Mouse (Mus musculus) cerebellum, adult 8-10 months (tissue): ENCODE data around the gene 1700016C15Rik.
A peak's percentile ranks its signal among the peaks of the same experiment; 100 is the strongest.

Experiments
- DNase-seq: peaks from one replicate; pipeline ENCODE4 v3.0.0; 2022

The 1700016C15Rik gene

DNA sequence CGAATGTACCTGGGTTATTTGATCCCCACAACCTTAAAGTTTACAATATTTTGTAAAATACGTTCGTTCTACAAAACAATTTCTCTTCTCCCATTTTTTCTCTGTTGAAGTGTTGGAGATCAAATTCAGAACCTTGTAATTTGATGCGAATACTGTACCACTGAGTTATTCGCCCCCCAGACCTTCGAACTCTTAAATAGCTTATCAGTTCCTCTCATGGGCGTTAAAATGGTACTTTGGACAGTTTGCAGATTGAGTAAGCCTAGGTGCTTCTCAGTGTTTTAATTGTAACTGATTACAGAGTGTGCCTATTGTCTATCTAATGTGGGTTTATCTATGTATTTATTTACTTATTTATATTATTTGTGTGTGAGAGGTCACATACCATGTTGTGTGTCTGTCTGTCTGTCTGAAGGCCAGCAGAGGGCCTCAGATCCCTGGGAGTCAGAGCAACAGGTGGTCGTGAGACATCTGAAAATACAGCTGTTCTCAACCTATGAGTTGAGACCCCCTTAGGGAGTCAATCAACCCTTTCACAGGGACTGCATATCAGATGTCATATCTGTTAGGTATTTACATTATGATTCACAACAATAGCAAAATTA lies 67.6 kb downstream of the 1700016C15Rik start:
- peak; percentile 16 for DNase-seq
